Mouse (Mus musculus): ENCODE results near the gene Vmn2r41. TPM values are rescaled to one million over a fixed set of nuclear protein-coding genes. Genes with fewer than 3 reads are reported as not detected.

The Vmn2r41 gene
- not detected for polyA plus RNA-seq (2014; fragmentation: Illumina TruSeq; extraction: RNeasy Lipid Tissue Mini Kit (QIAGEN cat#74804); ENCODE audit: low read depth, low replicate concordance)

GRCm38 (mm10) chr7:8161554-8161953 lies at the start of gene Vmn2r41:
Gene Vmn2r41, minus strand, starts transcription at chr7:8161654.

GRCm38 (mm10) chr7:8200220-8200619 lies 38.8 kb upstream of the Vmn2r41 start, which contains the start of gene Vmn2r42:
Gene Vmn2r42, minus strand, starts transcription at chr7:8200320.

Other genes starting within 250 kb of the Vmn2r41 start
- gene Vmn2r42, start 38.7 kb upstream of the Vmn2r41 start, polyA plus RNA-seq (2014; fragmentation: Illumina TruSeq; extraction: RNeasy Lipid Tissue Mini Kit (QIAGEN cat#74804); ENCODE audit: low read depth, low replicate concordance) = not detected
- gene Vmn2r43, start 98.9 kb upstream of the Vmn2r41 start, polyA plus RNA-seq (2014; fragmentation: Illumina TruSeq; extraction: RNeasy Lipid Tissue Mini Kit (QIAGEN cat#74804); ENCODE audit: low read depth, low replicate concordance) = not detected
- gene Vmn2r44, start 221.7 kb upstream of the Vmn2r41 start, polyA plus RNA-seq (2014; fragmentation: Illumina TruSeq; extraction: RNeasy Lipid Tissue Mini Kit (QIAGEN cat#74804); ENCODE audit: low read depth, low replicate concordance) = not detected